9 mouse cellular contexts compared by ENCODE assay signal in the genomic region with DNA sequence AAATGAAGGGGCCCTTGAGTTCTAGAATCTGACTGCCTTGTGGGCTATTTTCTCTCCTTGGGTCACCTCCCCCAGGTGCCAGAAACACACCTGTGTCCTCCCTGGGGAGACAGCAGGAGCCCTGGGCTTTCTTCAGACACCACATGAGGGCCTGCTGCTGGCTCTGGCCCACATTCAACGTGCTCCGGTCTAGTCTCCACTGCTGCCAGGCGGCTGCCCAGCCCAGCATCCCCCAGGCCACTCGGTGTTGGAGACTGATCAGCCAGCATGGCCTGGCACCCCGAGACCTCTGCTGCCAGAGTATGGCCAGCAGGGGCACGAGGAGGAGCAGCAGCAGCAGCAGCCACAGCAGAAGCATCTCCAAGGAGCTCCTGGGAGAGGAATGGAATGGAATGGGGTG. TPM values are rescaled to one million over a fixed set of nuclear protein-coding genes. Genes with fewer than 3 reads are reported as not detected.
DNase-seq lines count a peak whose midpoint lies in the region; ATAC-seq and TF ChIP-seq lines count a peak whose summit lies in the region.
"Had no signal": no experiment of that assay in that cellular context is flagged by ENCODE, and none has a peak within 500 bp of the region (broad histone marks: within the 10 kb centered on the region; RNA-seq: fewer than 3 reads in every experiment).

No protein-coding gene starts in this region.

- peak overlapping the region; percentile 60; the same call in 1 of the 2 replicates for H3K27ac ChIP-seq in embryonic facial prominence, embryonic 15.5 days (replicated peaks)
- no peak overlapping the region for H3K27ac ChIP-seq in kidney, postnatal 0 days
- no peak overlapping the region for H3K27ac ChIP-seq in neural tube, embryonic 14.5 days (ENCODE audit: low read depth, low read length)

- peak overlapping the region; percentile 56 for H3K4me2 ChIP-seq in embryonic facial prominence, embryonic 15.5 days (replicated peaks)
- H3K4me2 ChIP-seq in kidney, postnatal 0 days (ENCODE audit: low read length): peak overlapping the region; percentile 64
- H3K4me2 ChIP-seq in neural tube, embryonic 14.5 days (ENCODE audit: low read depth, low read length): peak overlapping the region; percentile 39

- H3K9ac ChIP-seq in embryonic facial prominence, embryonic 15.5 days: no peak overlapping the region
- H3K9ac ChIP-seq in kidney, postnatal 0 days (ENCODE audit: low read depth, low read length): 0 out of 2 replicates have a peak overlapping the region, but pooled peaks have one; percentile 2
- H3K9ac ChIP-seq in neural tube, embryonic 14.5 days (replicated peaks; ENCODE audit: low read depth, low read length): no peak overlapping the region

- no peaks in the 10 kb centered on the region for H3K9me3 ChIP-seq in embryonic facial prominence, embryonic 15.5 days (replicated peaks)
- no peaks in the 10 kb centered on the region for H3K9me3 ChIP-seq in kidney, postnatal 0 days (replicated peaks; ENCODE audit: low read length)
- H3K9me3 ChIP-seq in neural tube, embryonic 14.5 days (ENCODE audit: control insufficient read depth, low read length): no peaks in the 10 kb centered on the region

- 0 out of 2 replicates have a peak, but pooled peaks cover 4% of the 10 kb centered on the region for H3K36me3 ChIP-seq in embryonic facial prominence, embryonic 15.5 days
- H3K36me3 ChIP-seq in kidney, postnatal 0 days (ENCODE audit: insufficient read depth, low read length): 0 out of 2 replicates have a peak, but pooled peaks cover 4% of the 10 kb centered on the region
- H3K36me3 ChIP-seq in neural tube, embryonic 14.5 days (ENCODE audit: control insufficient read depth, insufficient read depth, low read length): no peaks in the 10 kb centered on the region

- H3K27me3 ChIP-seq in embryonic facial prominence, embryonic 15.5 days: no peaks in the 10 kb centered on the region
- H3K27me3 ChIP-seq in kidney, postnatal 0 days (ENCODE audit: insufficient read depth, low read length): no peaks in the 10 kb centered on the region
- H3K27me3 ChIP-seq in neural tube, embryonic 14.5 days (ENCODE audit: control insufficient read depth, insufficient read depth, low read length): no peaks in the 10 kb centered on the region

- no peak for TF ChIP-seq CTCF in lung, adult 2 months (IDR thresholded peaks at IDR 0.05; ENCODE audit: insufficient read depth, low read length)
- TF ChIP-seq CTCF in kidney, postnatal 0 days (IDR thresholded peaks at IDR 0.05; ENCODE audit: low read depth): no peak

- peak overlapping the region; percentile 20 for H3K4me3 ChIP-seq in lung, adult 2 months (replicated peaks; ENCODE audit: extremely low read depth, low read depth, low read length)
- peak overlapping the region; percentile 66 for H3K4me3 ChIP-seq in embryonic facial prominence, embryonic 15.5 days (replicated peaks)
- H3K4me3 ChIP-seq in kidney, postnatal 0 days (replicated peaks; ENCODE audit: low read depth, low read length): 0 out of 2 replicates have a peak overlapping the region, but pooled peaks have one; percentile 73
- H3K4me3 ChIP-seq in neural tube, embryonic 14.5 days (ENCODE audit: low read depth, low read length): peak overlapping the region; percentile 36

- no peak for DNase-seq in lung, adult 2 months
- DNase-seq in lung, postnatal 36 days: no peak
- no peak for DNase-seq in kidney, postnatal 0 days (ENCODE audit: low spot score)
- no peak for DNase-seq in adrenal gland, postnatal 36 days
- DNase-seq in spleen, postnatal 10 days (ENCODE audit: low spot score in 2 of 2): no peak

- TF ChIP-seq POLR2A in lung, adult 2 months (IDR thresholded peaks at IDR 0.05; ENCODE audit: borderline replicate concordance, extremely low read depth, low read depth, low read length): no peak

- 44% methylated on average over 6 of the region's 6 CpGs for WGBS in lung, adult 2 months
- 58% methylated on average over 6 of the region's 6 CpGs for WGBS in embryonic facial prominence, embryonic 15.5 days
- 54% methylated on average over 6 of the region's 6 CpGs for WGBS in kidney, postnatal 0 days
- 54% methylated on average over 6 of the region's 6 CpGs for WGBS in neural tube, embryonic 14.5 days

- no peak for ATAC-seq in embryonic facial prominence, embryonic 15.5 days (ENCODE audit: insufficient number of reproducible peaks, low FRiP score, low TSS enrichment, low read depth)
- ATAC-seq in kidney, postnatal 0 days (replicated peaks; ENCODE audit: low FRiP score, low read depth): no peak
- ATAC-seq in neural tube, embryonic 14.5 days (ENCODE audit: low read depth): no peak
- ATAC-seq in monocyte, adult 5-6 weeks (replicated peaks; ENCODE audit: insufficient number of reproducible peaks, low FRiP score, low TSS enrichment, poor library complexity, severe bottlenecking): no peak

- peaks cover 4% of the 10 kb centered on the region; the same call in 1 of the 2 replicates for H3K4me1 ChIP-seq in lung, adult 2 months (ENCODE audit: control insufficient read depth, insufficient read depth, low read length)
- H3K4me1 ChIP-seq in embryonic facial prominence, embryonic 15.5 days: peaks cover 9% of the 10 kb centered on the region
- H3K4me1 ChIP-seq in kidney, postnatal 0 days (replicated peaks; ENCODE audit: insufficient read depth, low read length): 0 out of 2 replicates have a peak, but pooled peaks cover 5% of the 10 kb centered on the region
- peaks cover 4% of the 10 kb centered on the region; the same call in 1 of the 2 replicates for H3K4me1 ChIP-seq in neural tube, embryonic 14.5 days (ENCODE audit: control insufficient read depth, insufficient read depth, low read length)

RNA-seq across cellular contexts. Expression of gene Ghdc, which starts 0.8 kb away (rescaled TPM):
- 14.4 and 18.2 TPM in 2 replicates for polyA plus RNA-seq in lung, adult 2 months (2012; rRNA removed)
- 7.2 and 9.2 TPM in 2 replicates for polyA plus RNA-seq in embryonic facial prominence, embryonic 15.5 days (2015; fragmentation: Nextera tagmentation; extraction: Ambion mirVana)
- 4.8 and 5.9 TPM in 2 replicates for polyA plus RNA-seq in kidney, postnatal 0 days (2015; fragmentation: Nextera tagmentation; extraction: Ambion mirVana)
- polyA plus RNA-seq in neural tube, embryonic 14.5 days (2014; fragmentation: Nextera tagmentation; extraction: Ambion mirVana): 3.3 and 4.5 TPM in 2 replicates
- 4.7 to 7.0 TPM (median 6.8 TPM) in 3 replicates for total RNA-seq in monocyte, adult 5-6 weeks (2017)
- 10 to 100 TPM; 18.8 to 25.8 TPM for total RNA-seq in adrenal gland, postnatal 36 days (2021)

RNA-seq across cellular contexts. Expression of gene Hcrt, which starts 7.2 kb away (rescaled TPM):
- polyA plus RNA-seq in lung, adult 2 months (2012; rRNA removed): not detected in 2 replicates
- polyA plus RNA-seq in embryonic facial prominence, embryonic 15.5 days (2015; fragmentation: Nextera tagmentation; extraction: Ambion mirVana): not detected in 2 replicates
- not detected in 2 replicates for polyA plus RNA-seq in kidney, postnatal 0 days (2015; fragmentation: Nextera tagmentation; extraction: Ambion mirVana)
- polyA plus RNA-seq in neural tube, embryonic 14.5 days (2014; fragmentation: Nextera tagmentation; extraction: Ambion mirVana): 0.51 TPM in 1 of 2 replicates, not detected in the other
- not detected in 3 replicates for total RNA-seq in monocyte, adult 5-6 weeks (2017)
- not detected for total RNA-seq in adrenal gland, postnatal 36 days (2021)
- total RNA-seq: common myeloid progenitor, adult 5-6 weeks had no signal

RNA-seq across cellular contexts. Expression of gene Kcnh4, which starts 10.2 kb away (rescaled TPM):
- 1.1 and 1.8 TPM in 2 replicates for polyA plus RNA-seq in lung, adult 2 months (2012; rRNA removed)
- polyA plus RNA-seq in embryonic facial prominence, embryonic 15.5 days (2015; fragmentation: Nextera tagmentation; extraction: Ambion mirVana): 0.64 and 1.1 TPM in 2 replicates
- not detected in 2 replicates for polyA plus RNA-seq in kidney, postnatal 0 days (2015; fragmentation: Nextera tagmentation; extraction: Ambion mirVana)
- polyA plus RNA-seq in neural tube, embryonic 14.5 days (2014; fragmentation: Nextera tagmentation; extraction: Ambion mirVana): 6.4 and 10.1 TPM in 2 replicates
- total RNA-seq in monocyte, adult 5-6 weeks (2017): not detected in 3 replicates
- under 1 TPM; 0.10 to 0.13 TPM for total RNA-seq in adrenal gland, postnatal 36 days (2021)
- total RNA-seq: common myeloid progenitor, adult 5-6 weeks had no signal

RNA-seq across cellular contexts. Expression of gene Rab5c, which starts 32.0 kb away (rescaled TPM):
- polyA plus RNA-seq in lung, adult 2 months (2012; rRNA removed): 235 and 252 TPM in 2 replicates
- polyA plus RNA-seq in embryonic facial prominence, embryonic 15.5 days (2015; fragmentation: Nextera tagmentation; extraction: Ambion mirVana): 31.0 and 33.2 TPM in 2 replicates
- 34.7 and 39.0 TPM in 2 replicates for polyA plus RNA-seq in kidney, postnatal 0 days (2015; fragmentation: Nextera tagmentation; extraction: Ambion mirVana)
- 59.7 and 82.7 TPM in 2 replicates for polyA plus RNA-seq in neural tube, embryonic 14.5 days (2014; fragmentation: Nextera tagmentation; extraction: Ambion mirVana)
- total RNA-seq in monocyte, adult 5-6 weeks (2017): 163 to 176 TPM (median 171 TPM) in 3 replicates
- 100 to 1,000 TPM; 172 to 187 TPM for total RNA-seq in adrenal gland, postnatal 36 days (2021)

RNA-seq across cellular contexts. Expression of gene Hspb9, which starts 56.3 kb away (rescaled TPM):
- polyA plus RNA-seq in lung, adult 2 months (2012; rRNA removed): 0.36 TPM in 1 of 2 replicates, not detected in the other
- polyA plus RNA-seq in embryonic facial prominence, embryonic 15.5 days (2015; fragmentation: Nextera tagmentation; extraction: Ambion mirVana): 0.55 TPM in 1 of 2 replicates, not detected in the other
- 0.37 TPM in 1 of 2 replicates, not detected in the other for polyA plus RNA-seq in kidney, postnatal 0 days (2015; fragmentation: Nextera tagmentation; extraction: Ambion mirVana)
- polyA plus RNA-seq in neural tube, embryonic 14.5 days (2014; fragmentation: Nextera tagmentation; extraction: Ambion mirVana): not detected in 2 replicates
- not detected in 3 replicates for total RNA-seq in monocyte, adult 5-6 weeks (2017)
- total RNA-seq in adrenal gland, postnatal 36 days (2021): not detected
- total RNA-seq: common myeloid progenitor, adult 5-6 weeks had no signal

Comparison
In these comparisons a context has a peak if more than half of its experiments do, and no peak if none do; other contexts are left out.
1. H3K4me3 ChIP-seq: peak in every context shown above with its lines; median percentile 73 in kidney, postnatal 0 days; 66 in embryonic facial prominence, embryonic 15.5 days; 36 in neural tube, embryonic 14.5 days; 20 in lung, adult 2 months.